Mouse (Mus musculus): Measurements from ENCODE around the gene Hoxa11.

DNA sequence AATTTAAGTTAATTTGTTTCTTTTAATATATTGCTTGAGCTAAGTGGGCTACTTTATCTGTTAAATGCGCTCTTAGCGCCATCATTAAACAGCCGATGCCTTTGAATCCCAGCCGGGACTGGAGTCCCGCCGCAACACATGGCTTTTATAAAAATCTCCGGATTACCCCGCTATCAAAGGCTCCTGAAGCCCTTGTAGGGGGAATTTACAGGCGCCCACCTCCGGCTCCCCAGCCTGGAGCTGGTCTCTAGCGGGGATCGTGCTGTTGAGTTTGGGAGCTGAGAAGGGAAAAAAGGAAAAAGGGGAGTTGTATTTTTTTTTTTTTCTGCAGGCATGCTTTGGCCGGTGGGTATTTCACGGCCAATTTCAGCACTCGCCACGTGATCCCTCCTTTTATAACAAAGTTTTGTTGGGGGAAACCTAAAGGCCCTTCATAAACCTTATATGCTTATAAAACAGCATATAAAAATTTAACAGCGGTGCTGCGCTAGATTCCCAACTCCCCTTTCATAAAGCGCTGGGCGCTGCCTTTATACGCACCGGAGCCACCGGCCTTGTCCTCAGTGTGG lies 1.1 kb downstream of the Hoxa11 start:
- TF ChIP-seq CTCF (IDR thresholded peaks at IDR 0.05), result no peak
- TF ChIP-seq EP300 (IDR thresholded peaks at IDR 0.05), result no peak
